Mouse (Mus musculus): Measurements from ENCODE around the gene Blnk. TPM values are rescaled to one million over a fixed set of nuclear protein-coding genes. Genes with fewer than 3 reads are reported as not detected.

Gene Blnk
- polyA plus RNA-seq, 1 experiment from 2014 or later = 0.87 TPM

DNA sequence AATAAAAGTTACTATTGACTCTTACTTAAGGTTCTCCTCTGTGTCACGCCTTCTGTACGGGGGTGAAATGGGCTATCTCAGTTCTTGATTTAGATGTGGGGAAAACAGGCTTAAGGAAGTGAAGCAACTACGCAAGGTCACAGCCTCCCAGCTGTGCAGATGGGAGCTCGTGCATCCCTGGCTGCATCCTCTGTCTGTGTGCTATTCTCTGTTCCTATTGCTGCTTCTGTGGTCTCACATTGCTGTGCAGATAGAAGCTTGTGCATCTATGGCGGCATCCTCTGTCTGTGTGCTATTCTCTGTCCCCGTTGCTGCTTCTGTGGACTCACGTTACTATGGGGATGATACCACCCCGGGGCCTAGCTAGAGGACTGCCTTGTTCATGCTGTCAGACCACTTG, 32.2 kb upstream of the Blnk start:
- Histone ChIP-seq H3K27ac (ENCODE audit: low read length) (no peak overlapping the region), H3K27me3 (ENCODE audit: control insufficient read depth, insufficient read depth, low read depth, low read length) (no peaks in the 10 kb centered on the region), H3K9me3 (replicated peaks; ENCODE audit: control insufficient read depth, low read length, poor library complexity, severe bottlenecking) (no peaks in the 10 kb centered on the region), H3K4me2 (ENCODE audit: low read length) (no peak overlapping the region), H3K9ac (ENCODE audit: low read depth, low read length) (no peak overlapping the region), H3K4me3 (ENCODE audit: low read depth, low read length) (no peak overlapping the region), H3K4me1 (ENCODE audit: control insufficient read depth, insufficient read depth, low read length) (no peaks in the 10 kb centered on the region), H3K36me3 (ENCODE audit: control insufficient read depth, insufficient read depth, low read length) (no peaks in the 10 kb centered on the region)
- 83% methylated on average over 8 of the region's 8 CpGs for WGBS
- ATAC-seq = no peak

DNA sequence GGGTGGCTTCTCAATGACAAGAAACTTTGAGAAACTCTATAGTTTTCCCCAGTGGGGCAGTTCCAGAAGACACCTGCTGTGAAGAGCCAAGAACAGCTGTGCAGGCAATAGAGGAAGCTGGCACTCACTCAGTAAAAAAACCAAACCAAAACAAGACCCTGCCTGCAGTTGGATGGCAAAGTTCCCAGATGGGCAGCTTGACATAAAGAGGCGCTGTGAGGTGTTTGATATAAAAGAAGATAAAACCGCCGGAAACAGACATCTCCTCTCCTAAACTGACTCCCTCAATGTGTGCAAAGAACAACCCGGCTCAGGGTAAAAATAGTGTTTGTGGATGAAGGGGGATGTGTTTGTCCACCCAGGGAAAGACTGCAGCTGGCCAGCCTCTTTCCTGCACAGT, 27.9 kb upstream of the Blnk start:
- H3K4me3 ChIP-seq (ENCODE audit: low read depth, low read length) = no peak overlapping the region
- H3K4me1 ChIP-seq (ENCODE audit: control insufficient read depth, insufficient read depth, low read length) = no peaks in the 10 kb centered on the region
- no peaks in the 10 kb centered on the region for H3K27me3 ChIP-seq (ENCODE audit: control insufficient read depth, insufficient read depth, low read depth, low read length)
- H3K27ac ChIP-seq (ENCODE audit: low read length) = no peak overlapping the region
- WGBS = 73% methylated on average over 4 of the region's 4 CpGs
- ATAC-seq = no peak
- no peak overlapping the region for H3K4me2 ChIP-seq (ENCODE audit: low read length)
- no peaks in the 10 kb centered on the region for H3K9me3 ChIP-seq (replicated peaks; ENCODE audit: control insufficient read depth, low read length, poor library complexity, severe bottlenecking)
- H3K9ac ChIP-seq (ENCODE audit: low read depth, low read length) = no peak overlapping the region
- H3K36me3 ChIP-seq (ENCODE audit: control insufficient read depth, insufficient read depth, low read length) = no peaks in the 10 kb centered on the region

DNA sequence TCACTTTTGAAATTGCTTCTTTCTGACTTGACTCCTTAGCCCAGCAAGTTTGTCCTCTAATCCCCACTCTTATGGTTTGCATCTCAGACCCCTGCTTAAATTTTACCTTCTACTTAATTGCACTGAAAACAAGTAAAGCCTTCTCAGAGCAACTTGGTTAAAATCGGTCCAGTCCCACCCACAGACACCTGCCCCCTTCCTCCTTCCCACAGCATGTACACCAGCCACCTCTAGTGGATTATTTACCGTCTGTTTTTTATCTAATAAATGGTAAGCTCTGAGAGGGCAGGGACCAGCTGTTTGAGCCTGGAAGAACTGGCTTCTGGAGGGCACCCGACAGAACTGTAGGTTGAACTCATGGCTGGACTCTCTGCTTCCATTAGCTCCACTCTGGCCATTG, 26.2 kb upstream of the Blnk start:
- ATAC-seq = no peak
- no peak overlapping the region for H3K27ac ChIP-seq (ENCODE audit: low read length)
- WGBS = 74% methylated on average over 3 of the region's 3 CpGs

DNA sequence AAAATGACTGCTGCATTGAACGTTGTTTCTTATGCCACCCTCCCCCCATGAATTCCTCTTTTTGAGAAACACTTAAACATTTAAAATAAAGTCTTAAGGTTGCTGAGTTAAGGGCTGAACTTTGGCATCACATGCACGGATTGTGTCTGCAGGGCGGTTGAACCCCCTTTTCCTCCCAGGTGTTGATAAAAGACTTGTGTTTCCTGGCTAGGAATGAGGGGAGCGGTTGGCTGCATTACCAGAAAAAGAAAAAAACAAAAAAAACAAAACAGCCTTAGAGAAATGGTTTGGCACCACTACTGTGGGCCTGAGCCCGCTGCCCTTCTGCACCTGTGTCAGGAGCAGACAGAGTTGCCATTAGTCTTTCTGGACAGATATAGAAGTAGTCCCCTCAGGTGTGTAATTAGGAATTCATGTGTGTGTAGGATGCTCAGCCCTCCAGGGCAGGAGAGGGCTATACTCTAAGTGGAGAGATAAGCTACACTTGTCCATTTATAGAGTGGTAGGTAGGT, 24.9 kb upstream of the Blnk start:
- H3K4me1 ChIP-seq (ENCODE audit: control insufficient read depth, insufficient read depth, low read length) = peaks cover 3% of the 10 kb centered on the region; the same call in 1 of the 2 replicates
- no peak overlapping the region for H3K27ac ChIP-seq (ENCODE audit: low read length)
- no peak overlapping the region for H3K9ac ChIP-seq (ENCODE audit: low read depth, low read length)
- WGBS = 88% methylated on average over 5 of the region's 5 CpGs
- no peak overlapping the region for H3K4me2 ChIP-seq (ENCODE audit: low read length)
- H3K4me3 ChIP-seq (ENCODE audit: low read depth, low read length) = no peak overlapping the region
- H3K9me3 ChIP-seq (replicated peaks; ENCODE audit: control insufficient read depth, low read length, poor library complexity, severe bottlenecking) = no peaks in the 10 kb centered on the region
- no peaks in the 10 kb centered on the region for H3K36me3 ChIP-seq (ENCODE audit: control insufficient read depth, insufficient read depth, low read length)
- ATAC-seq = no peak
- no peaks in the 10 kb centered on the region; the same call in 1 of the 2 replicates for H3K27me3 ChIP-seq (ENCODE audit: control insufficient read depth, insufficient read depth, low read depth, low read length)

More for the DNA sequence above, 26.2 kb upstream of the Blnk start:
- H3K36me3 ChIP-seq (ENCODE audit: control insufficient read depth, insufficient read depth, low read length) = no peaks in the 10 kb centered on the region
- H3K4me2 ChIP-seq (ENCODE audit: low read length) = no peak overlapping the region
- peaks cover 3% of the 10 kb centered on the region; the same call in 1 of the 2 replicates for H3K4me1 ChIP-seq (ENCODE audit: control insufficient read depth, insufficient read depth, low read length)
- no peaks in the 10 kb centered on the region for H3K9me3 ChIP-seq (replicated peaks; ENCODE audit: control insufficient read depth, low read length, poor library complexity, severe bottlenecking)
- no peak overlapping the region for H3K4me3 ChIP-seq (ENCODE audit: low read depth, low read length)
- H3K27me3 ChIP-seq (ENCODE audit: control insufficient read depth, insufficient read depth, low read depth, low read length) = no peaks in the 10 kb centered on the region; the same call in 1 of the 2 replicates
- no peak overlapping the region for H3K9ac ChIP-seq (ENCODE audit: low read depth, low read length)

DNA sequence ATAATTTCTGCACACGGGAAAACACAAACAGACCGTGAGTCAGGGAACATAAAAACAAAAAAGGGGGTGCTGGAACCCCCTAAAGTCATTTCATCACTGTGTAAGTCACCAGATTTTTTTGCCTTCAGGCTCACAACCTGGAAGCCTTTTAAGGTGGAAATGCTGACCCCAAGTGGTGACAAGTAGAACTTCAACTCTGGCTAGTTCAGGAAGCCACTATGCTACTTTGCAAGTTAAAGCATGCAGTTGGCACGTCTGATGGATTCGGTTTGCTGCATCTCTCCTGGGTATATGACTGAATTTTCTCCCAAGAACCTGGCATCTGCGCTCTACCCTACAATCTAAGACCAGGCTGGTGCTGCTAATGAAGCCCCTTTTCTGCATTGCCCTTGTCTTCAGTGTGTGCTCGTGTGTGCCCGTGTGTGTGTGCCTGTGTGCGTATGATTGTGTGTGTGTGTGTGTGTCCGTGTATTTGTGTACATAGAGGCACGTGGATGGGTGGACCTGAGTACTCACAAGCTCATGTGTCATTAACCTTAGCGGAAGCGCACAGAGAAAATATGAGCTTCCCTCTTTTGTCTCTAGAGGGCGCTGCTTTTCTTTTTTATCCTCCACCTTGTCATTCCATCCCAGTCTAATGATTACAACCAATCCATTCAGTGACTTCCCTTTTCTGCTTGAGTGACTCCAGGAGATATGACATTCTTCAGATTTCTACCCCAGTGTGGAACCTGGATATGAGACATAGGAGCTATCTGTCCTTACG, 21.8 kb upstream of the Blnk start:
- Histone ChIP-seq H3K9ac (ENCODE audit: low read depth, low read length) (peak overlapping the region; percentile 38; the same call in 1 of the 2 replicates), H3K9me3 (replicated peaks; ENCODE audit: control insufficient read depth, low read length, poor library complexity, severe bottlenecking) (no peaks in the 10 kb centered on the region), H3K27me3 (ENCODE audit: control insufficient read depth, insufficient read depth, low read depth, low read length) (peaks cover 3% of the 10 kb centered on the region; the same call in 1 of the 2 replicates), H3K4me3 (ENCODE audit: low read depth, low read length) (peak overlapping the region; percentile 19; the same call in 1 of the 2 replicates), H3K27ac (ENCODE audit: low read length) (no peak overlapping the region), H3K4me1 (ENCODE audit: control insufficient read depth, insufficient read depth, low read length) (peaks cover 3% of the 10 kb centered on the region; the same call in 1 of the 2 replicates), H3K4me2 (ENCODE audit: low read length) (peak overlapping the region; percentile 57), H3K36me3 (ENCODE audit: control insufficient read depth, insufficient read depth, low read length) (no peaks in the 10 kb centered on the region)
- WGBS = 16% methylated on average over 14 of the region's 14 CpGs
- peak; percentile 71 for ATAC-seq

DNA sequence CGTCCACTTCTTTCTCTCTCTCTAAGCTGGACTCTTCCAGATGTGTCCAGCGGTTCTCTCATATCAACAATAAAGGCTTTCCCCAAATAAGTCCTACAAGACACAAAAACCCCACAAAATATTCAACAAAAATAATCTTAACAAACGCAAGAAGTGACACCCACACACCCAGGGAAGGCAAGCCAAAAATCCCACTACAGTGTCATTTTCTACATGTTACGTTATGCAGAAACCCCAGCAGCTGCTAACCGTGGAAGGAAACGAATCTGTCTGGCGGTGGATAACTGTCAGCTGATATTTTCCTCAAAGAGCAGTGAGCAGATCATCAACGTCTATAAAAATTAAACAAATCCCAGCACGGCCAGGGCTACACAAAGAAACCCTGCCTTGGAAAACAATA, 19.7 kb upstream of the Blnk start:
- Histone ChIP-seq H3K4me2 (ENCODE audit: low read length) (0 out of 2 replicates have a peak overlapping the region, but pooled peaks have one; percentile 12), H3K9me3 (replicated peaks; ENCODE audit: control insufficient read depth, low read length, poor library complexity, severe bottlenecking) (no peaks in the 10 kb centered on the region), H3K36me3 (ENCODE audit: control insufficient read depth, insufficient read depth, low read length) (no peaks in the 10 kb centered on the region), H3K4me3 (ENCODE audit: low read depth, low read length) (no peak overlapping the region), H3K4me1 (ENCODE audit: control insufficient read depth, insufficient read depth, low read length) (peaks cover 3% of the 10 kb centered on the region; the same call in 1 of the 2 replicates), H3K27me3 (ENCODE audit: control insufficient read depth, insufficient read depth, low read depth, low read length) (peaks cover 3% of the 10 kb centered on the region; the same call in 1 of the 2 replicates), H3K9ac (ENCODE audit: low read depth, low read length) (no peak overlapping the region), H3K27ac (ENCODE audit: low read length) (no peak overlapping the region)
- no peak for ATAC-seq
- 26% methylated on average over 9 of the region's 9 CpGs for WGBS

DNA sequence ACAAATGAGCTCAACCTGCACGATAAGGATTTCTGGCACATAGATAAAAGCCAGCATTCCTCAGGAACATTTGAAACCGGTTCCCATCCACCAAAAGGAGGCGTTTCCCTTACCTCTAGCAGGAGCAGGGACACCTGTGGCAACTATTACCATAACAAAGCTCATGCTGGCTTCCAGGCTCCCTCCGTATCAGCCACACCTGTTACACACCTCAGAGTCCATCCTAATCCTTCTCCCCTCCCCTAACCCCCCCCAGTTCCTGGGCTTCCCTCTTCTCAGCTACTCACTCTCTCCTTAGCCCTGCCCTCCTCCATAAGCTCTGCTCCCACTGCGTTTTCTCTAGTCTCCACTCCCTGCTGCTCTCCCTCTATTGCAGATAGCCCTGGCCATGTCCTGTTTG, 19.3 kb upstream of the Blnk start:
- Histone ChIP-seq H3K36me3 (ENCODE audit: control insufficient read depth, insufficient read depth, low read length) (no peaks in the 10 kb centered on the region), H3K27me3 (ENCODE audit: control insufficient read depth, insufficient read depth, low read depth, low read length) (peaks cover 3% of the 10 kb centered on the region; the same call in 1 of the 2 replicates), H3K9me3 (replicated peaks; ENCODE audit: control insufficient read depth, low read length, poor library complexity, severe bottlenecking) (no peaks in the 10 kb centered on the region), H3K4me1 (ENCODE audit: control insufficient read depth, insufficient read depth, low read length) (peaks cover 3% of the 10 kb centered on the region; the same call in 1 of the 2 replicates), H3K27ac (ENCODE audit: low read length) (no peak overlapping the region), H3K9ac (ENCODE audit: low read depth, low read length) (no peak overlapping the region), H3K4me2 (ENCODE audit: low read length) (0 out of 2 replicates have a peak overlapping the region, but pooled peaks have one; percentile 12), H3K4me3 (ENCODE audit: low read depth, low read length) (no peak overlapping the region)
- 3% methylated on average over 5 of the region's 5 CpGs for WGBS
- ATAC-seq = no peak; the same call in 1 of the 2 replicates

DNA sequence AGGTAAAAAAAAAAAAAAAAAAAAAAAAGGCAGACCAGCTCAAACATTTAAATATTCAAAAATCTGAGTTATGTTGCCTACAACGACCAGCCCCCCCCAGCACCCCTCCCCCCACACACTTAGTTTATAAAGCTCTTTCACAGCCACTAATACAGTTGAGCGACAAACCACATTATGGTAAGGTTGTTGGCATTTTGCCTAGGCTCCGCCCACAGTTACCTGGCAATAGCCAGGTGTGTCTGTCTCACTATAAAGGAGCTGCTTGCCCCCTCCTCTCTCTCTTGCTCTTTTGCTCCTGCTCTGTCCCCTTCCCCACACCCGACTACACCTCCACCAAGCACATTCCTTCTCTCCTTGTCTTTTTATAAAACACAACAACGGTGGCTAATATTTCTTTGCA, 17.3 kb upstream of the Blnk start:
- H3K36me3 ChIP-seq (ENCODE audit: control insufficient read depth, insufficient read depth, low read length) = no peaks in the 10 kb centered on the region
- 46% methylated on average over 5 of the region's 5 CpGs for WGBS

More for the DNA sequence above, 17.3 kb upstream of the Blnk start:
- no peak overlapping the region for H3K4me2 ChIP-seq (ENCODE audit: low read length)
- H3K9me3 ChIP-seq (replicated peaks; ENCODE audit: control insufficient read depth, low read length, poor library complexity, severe bottlenecking) = no peaks in the 10 kb centered on the region
- H3K4me1 ChIP-seq (ENCODE audit: control insufficient read depth, insufficient read depth, low read length) = peaks cover 3% of the 10 kb centered on the region; the same call in 1 of the 2 replicates
- ATAC-seq = no peak
- H3K27ac ChIP-seq (ENCODE audit: low read length) = no peak overlapping the region
- H3K9ac ChIP-seq (ENCODE audit: low read depth, low read length) = no peak overlapping the region
- no peak overlapping the region for H3K4me3 ChIP-seq (ENCODE audit: low read depth, low read length)
- H3K27me3 ChIP-seq (ENCODE audit: control insufficient read depth, insufficient read depth, low read depth, low read length) = peaks cover 3% of the 10 kb centered on the region; the same call in 1 of the 2 replicates
